Mouse (Mus musculus): ENCODE measurements around the gene Jakmip3. TPM values are rescaled to one million over a fixed set of nuclear protein-coding genes. Genes with fewer than 3 reads are reported as not detected.

Jakmip3 gene
- polyA plus RNA-seq, 1 experiment from 2014 or later = not detected

- Histone ChIP-seq H3K4me3 (ENCODE audit: inconsistent target) (no peak overlapping the region), H3K27ac (no peak overlapping the region), H3K79me2 (ENCODE audit: inconsistent target) (no peaks in the 10 kb centered on the region), H3K36me3 (ENCODE audit: inconsistent target) (no peaks in the 10 kb centered on the region)
- 40% methylated on average over 13 of the region's 13 CpGs for WGBS (ENCODE audit: missing documents)
These were observed 178.7 kb downstream of the Jakmip3 start for GRCm38 (mm10) chr7:139119152-139119774.

GRCm38 (mm10) chr7:139119775-139120153 lies 179.2 kb downstream of the Jakmip3 start:
- no peaks in the 10 kb centered on the region for H3K36me3 ChIP-seq (ENCODE audit: inconsistent target)
- no peak overlapping the region for H3K4me3 ChIP-seq (ENCODE audit: inconsistent target)
- H3K79me2 ChIP-seq (ENCODE audit: inconsistent target) = no peaks in the 10 kb centered on the region
- no peak overlapping the region for H3K27ac ChIP-seq
- WGBS (ENCODE audit: missing documents) = 71% methylated on average over 1 of the region's 2 CpGs

- Histone ChIP-seq H3K27ac (0 out of 2 replicates have a peak overlapping the region, but pooled peaks have one; percentile 1), H3K79me2 (ENCODE audit: inconsistent target) (no peaks in the 10 kb centered on the region), H3K36me3 (ENCODE audit: inconsistent target) (no peaks in the 10 kb centered on the region), H3K4me3 (ENCODE audit: inconsistent target) (no peak overlapping the region)
- 54% methylated on average over 4 of the region's 4 CpGs for WGBS (ENCODE audit: missing documents)
These were observed 185.4 kb downstream of the Jakmip3 start for GRCm38 (mm10) chr7:139125881-139126280.

GRCm38 (mm10) chr7:139126549-139126948 lies 186.0 kb downstream of the Jakmip3 start:
- 93% methylated on average over 6 of the region's 7 CpGs for WGBS (ENCODE audit: missing documents)
- Histone ChIP-seq H3K36me3 (ENCODE audit: inconsistent target) (no peaks in the 10 kb centered on the region), H3K4me3 (ENCODE audit: inconsistent target) (no peak overlapping the region)

GRCm38 (mm10) chr7:139128994-139129393 lies 188.5 kb downstream of the Jakmip3 start:
- Histone ChIP-seq H3K36me3 (ENCODE audit: inconsistent target) (no peaks in the 10 kb centered on the region), H3K79me2 (ENCODE audit: inconsistent target) (no peaks in the 10 kb centered on the region), H3K4me3 (ENCODE audit: inconsistent target) (no peak overlapping the region), H3K27ac (no peak overlapping the region)
- WGBS (ENCODE audit: missing documents) = 79% methylated on average over 4 of the region's 4 CpGs

More at GRCm38 (mm10) chr7:139126549-139126948, 186.0 kb downstream of the Jakmip3 start:
- H3K27ac ChIP-seq = no peak overlapping the region
- no peaks in the 10 kb centered on the region for H3K79me2 ChIP-seq (ENCODE audit: inconsistent target)

GRCm38 (mm10) chr7:139130361-139130760 lies 189.8 kb downstream of the Jakmip3 start:
- 76% methylated on average over 6 of the region's 6 CpGs for WGBS (ENCODE audit: missing documents)
- H3K79me2 ChIP-seq (ENCODE audit: inconsistent target) = no peaks in the 10 kb centered on the region

GRCm38 (mm10) chr7:139131538-139131937 lies 191.0 kb downstream of the Jakmip3 start:
- peak overlapping the region; percentile 35 for H3K27ac ChIP-seq
- H3K4me3 ChIP-seq (ENCODE audit: inconsistent target) = no peak overlapping the region
- no peaks in the 10 kb centered on the region for H3K36me3 ChIP-seq (ENCODE audit: inconsistent target)
- no peaks in the 10 kb centered on the region for H3K79me2 ChIP-seq (ENCODE audit: inconsistent target)
- 2% methylated on average over 8 of the region's 8 CpGs for WGBS (ENCODE audit: missing documents)

More at GRCm38 (mm10) chr7:139130361-139130760, 189.8 kb downstream of the Jakmip3 start:
- no peak overlapping the region for H3K4me3 ChIP-seq (ENCODE audit: inconsistent target)
- no peak overlapping the region for H3K27ac ChIP-seq
- H3K36me3 ChIP-seq (ENCODE audit: inconsistent target) = no peaks in the 10 kb centered on the region

- no peak overlapping the region for H3K4me3 ChIP-seq (ENCODE audit: inconsistent target)
- H3K36me3 ChIP-seq (ENCODE audit: inconsistent target) = no peaks in the 10 kb centered on the region
- no peaks in the 10 kb centered on the region for H3K79me2 ChIP-seq (ENCODE audit: inconsistent target)
- H3K27ac ChIP-seq = no peak overlapping the region
- 90% methylated on average over 3 of the region's 3 CpGs for WGBS (ENCODE audit: missing documents)
These were observed 192.9 kb downstream of the Jakmip3 start for GRCm38 (mm10) chr7:139133446-139133845.

Other genes with a start within 250 kb of the Jakmip3 start
- 21.1 to 36.7 TPM (median 24.8 TPM) in 3 replicates for gene Ppp2r2d, start 94.7 kb upstream of the Jakmip3 start, polyA plus RNA-seq (2018)
- gene Mapk1ip1, start 94.5 kb upstream of the Jakmip3 start, polyA plus RNA-seq (2018) = 5.9 to 14.9 TPM (median 13.0 TPM) in 3 replicates
- 17.6 to 23.6 TPM (median 18.6 TPM) in 3 replicates for gene Bnip3, start 31.2 kb upstream of the Jakmip3 start, polyA plus RNA-seq (2018)
- gene Dpysl4, start 145.3 kb downstream of the Jakmip3 start, polyA plus RNA-seq (2018) = not detected in 3 replicates